Mouse (Mus musculus) activated CD4-positive, CD25-positive, alpha-beta regulatory T cell, adult 9 weeks (primary cell): ENCODE data around the gene Cenpq. TPM values are rescaled to one million over a fixed set of nuclear protein-coding genes. Genes with fewer than 3 reads are reported as not detected.

Source experiments
- polyA plus RNA-seq: library from polyadenylated mRNA; unstranded; fragments of 100-300 nt; shearing (Covaris generic); gene quantifications from one replicate; pipeline ENCODE4 v1.2.1, GENCODE M21; 2017

Cenpq gene
- 24.5 TPM for polyA plus RNA-seq

GRCm38 (mm10) chr17:40934420-40935231, at the start of gene Cenpq, which contains the start of gene Mut:
Gene Cenpq, minus strand, starts transcription at chr17:40935047.
Gene Mut, plus strand, starts transcription at chr17:40934685.

GRCm38 (mm10) chr17:40914250-40914649, 20.6 kb downstream of the Cenpq start, which contains the start of gene Glyatl3:
Gene Glyatl3, minus strand, starts transcription at chr17:40914350.

GRCm38 (mm10) chr17:40879924-40880691, 54.7 kb downstream of the Cenpq start, which contains the start of gene 9130008F23Rik:
Gene 9130008F23Rik, minus strand, starts transcription at chr17:40880559.

Other genes starting within 250 kb of the Cenpq start
- not detected for gene Esp1, start 207.9 kb downstream of the Cenpq start, polyA plus RNA-seq
- not detected for gene Crisp2, start 128.0 kb downstream of the Cenpq start, polyA plus RNA-seq
- 1.1 TPM for gene Rhag, start 123.9 kb downstream of the Cenpq start, polyA plus RNA-seq
- gene 9130008F23Rik, start 54.5 kb downstream of the Cenpq start, polyA plus RNA-seq, result 0.79 TPM
- gene Glyatl3, start 20.7 kb downstream of the Cenpq start, polyA plus RNA-seq, result not detected
- 31.9 TPM for gene Mut, start 362 bp downstream of the Cenpq start, polyA plus RNA-seq